Mouse (Mus musculus): ENCODE results near the gene Stk4. TPM values are rescaled to one million over a fixed set of nuclear protein-coding genes. Genes with fewer than 3 reads are reported as not detected.

The Stk4 gene
- total RNA-seq, 4 experiments from 2014 or later: 6.2 to 8.5 (median 7.2) TPM

- DNase-seq (ENCODE audit: low spot score in 2 of 2): no peak
These were observed 57.2 kb downstream of the Stk4 start for GRCm38 (mm10) chr2:164127297-164127696.

- no peak for DNase-seq (ENCODE audit: low spot score in 2 of 2)
These were observed 58.7 kb downstream of the Stk4 start for GRCm38 (mm10) chr2:164128576-164129411.

GRCm38 (mm10) chr2:164131586-164131985, 61.5 kb downstream of the Stk4 start:
- DNase-seq (ENCODE audit: low spot score in 2 of 2): no peak

GRCm38 (mm10) chr2:164134563-164134962, 64.4 kb downstream of the Stk4 start:
- no peak for DNase-seq (ENCODE audit: low spot score in 2 of 2)

- no peak for DNase-seq (ENCODE audit: low spot score in 2 of 2)
These were observed 65.2 kb downstream of the Stk4 start for GRCm38 (mm10) chr2:164135367-164135766.

GRCm38 (mm10) chr2:164136393-164136792, 66.3 kb downstream of the Stk4 start:
- DNase-seq (ENCODE audit: low spot score in 2 of 2): no peak

GRCm38 (mm10) chr2:164137754-164138153, 67.6 kb downstream of the Stk4 start:
- DNase-seq (ENCODE audit: low spot score in 2 of 2): no peak

- no peak for DNase-seq (ENCODE audit: low spot score in 2 of 2)
These were observed 71.9 kb downstream of the Stk4 start for GRCm38 (mm10) chr2:164142021-164142420.

- DNase-seq (ENCODE audit: low spot score in 2 of 2): no peak
These were observed 73.9 kb downstream of the Stk4 start for GRCm38 (mm10) chr2:164144025-164144424.

- no peak for DNase-seq (ENCODE audit: low spot score in 2 of 2)
These were observed 74.4 kb downstream of the Stk4 start for GRCm38 (mm10) chr2:164144541-164144940.

- no peak for DNase-seq (ENCODE audit: low spot score in 2 of 2)
These were observed 76.4 kb downstream of the Stk4 start for GRCm38 (mm10) chr2:164146556-164146955.

GRCm38 (mm10) chr2:164150086-164150760, 80.1 kb downstream of the Stk4 start:
- DNase-seq (ENCODE audit: low spot score in 2 of 2): no peak

GRCm38 (mm10) chr2:164152341-164152740, 82.2 kb downstream of the Stk4 start:
- DNase-seq (ENCODE audit: low spot score in 2 of 2): no peak

GRCm38 (mm10) chr2:164154007-164154406, 83.9 kb downstream of the Stk4 start:
- no peak for DNase-seq (ENCODE audit: low spot score in 2 of 2)

- DNase-seq (ENCODE audit: low spot score in 2 of 2): no peak
These were observed 86.0 kb downstream of the Stk4 start for GRCm38 (mm10) chr2:164156158-164156557.

GRCm38 (mm10) chr2:164158838-164159237, 88.7 kb downstream of the Stk4 start:
- DNase-seq (ENCODE audit: low spot score in 2 of 2): peak; percentile 26 to 42

- no peak for DNase-seq (ENCODE audit: low spot score in 2 of 2)
These were observed 91.5 kb downstream of the Stk4 start for GRCm38 (mm10) chr2:164161515-164162055.

- no peak for DNase-seq (ENCODE audit: low spot score in 2 of 2)
These were observed 94.8 kb downstream of the Stk4 start for GRCm38 (mm10) chr2:164164941-164165340.

- no peak for DNase-seq (ENCODE audit: low spot score in 2 of 2)
These were observed 97.8 kb downstream of the Stk4 start for GRCm38 (mm10) chr2:164167752-164168570.

- no peak for DNase-seq (ENCODE audit: low spot score in 2 of 2)
These were observed 98.4 kb downstream of the Stk4 start for GRCm38 (mm10) chr2:164168571-164168946.

GRCm38 (mm10) chr2:164170326-164170725, 100.2 kb downstream of the Stk4 start:
- DNase-seq (ENCODE audit: low spot score in 2 of 2): no peak

GRCm38 (mm10) chr2:164170902-164171301, 100.8 kb downstream of the Stk4 start, which contains the start of gene Kcns1:
TSS of gene Kcns1 (minus strand) at chr2:164171113.
- no peak for DNase-seq (ENCODE audit: low spot score in 2 of 2)
